Mouse (Mus musculus) mouse embryonic stem cell (cell line): Measurements from ENCODE around the gene 1700013F07Rik.
"Not testable (repeated sequence)": the region's sequence is repeated elsewhere in the genome, so short reads cannot be mapped to it uniquely, and the experiment has no call there.

ENCODE experiments used
- in situ Hi-C, 2 experiments: fragments of 300-500 bp; cut with MboI; formaldehyde crosslinking; loops; 1 replicate in 1 of 2; 3 replicates in 1 of 2; pipeline ENCODE4 v1.14.3; 2019 to 2020; ENCODE audit warnings: low sequenced_read_pairs in 2 of 2, low pct_unique_long_range_greater_than_20kb in 1 of 2, mixed read lengths in 1 of 2; ENCODE audit not compliant: unreplicated experiment in 1 of 2

1700013F07Rik gene

GRCm38 (mm10) chr3:108536517-108537260, 2.7 kb downstream of the 1700013F07Rik start, which contains the start of gene 5330417C22Rik:
TSS of gene 5330417C22Rik (minus strand) at chr3:108536536.
- in situ Hi-C loops, result no loop called here

- in situ Hi-C loops, result no loop called here
Measured at GRCm38 (mm10) chr3:108537303-108537702, 3.4 kb downstream of the 1700013F07Rik start.

GRCm38 (mm10) chr3:108542299-108542698, 8.3 kb downstream of the 1700013F07Rik start:
- in situ Hi-C loops, result no loop called here

GRCm38 (mm10) chr3:108554111-108554561, 20.2 kb downstream of the 1700013F07Rik start:
- in situ Hi-C loops, result no loop called here

- in situ Hi-C loops, result no loop called here
Measured at GRCm38 (mm10) chr3:108554587-108555312, 20.8 kb downstream of the 1700013F07Rik start.

GRCm38 (mm10) chr3:108557888-108558287, 23.9 kb downstream of the 1700013F07Rik start:
- in situ Hi-C loops, result no loop called here

GRCm38 (mm10) chr3:108562133-108562730, 28.3 kb downstream of the 1700013F07Rik start, which contains the start of gene Tmem167b:
TSS of gene Tmem167b (minus strand) at chr3:108562466.
- in situ Hi-C loops, result no loop called here

- in situ Hi-C loops, result no loop called here
Measured at GRCm38 (mm10) chr3:108562777-108563271, 28.9 kb downstream of the 1700013F07Rik start.

GRCm38 (mm10) chr3:108563309-108563708, 29.4 kb downstream of the 1700013F07Rik start:
- in situ Hi-C loops, result no loop called here

- in situ Hi-C loops, result no loop called here
Measured at GRCm38 (mm10) chr3:108567990-108568877, 34.3 kb downstream of the 1700013F07Rik start.

- in situ Hi-C loops, result not testable (repeated sequence)
Measured at GRCm38 (mm10) chr3:108569636-108570035, 35.7 kb downstream of the 1700013F07Rik start.

- in situ Hi-C loops, result no loop called here
Measured at GRCm38 (mm10) chr3:108570813-108571212, 36.9 kb downstream of the 1700013F07Rik start.

GRCm38 (mm10) chr3:108571443-108572294, 37.7 kb downstream of the 1700013F07Rik start, which contains the start of gene Taf13:
TSS of gene Taf13 (plus strand) at chr3:108571698.
- in situ Hi-C loops, result no loop called here

GRCm38 (mm10) chr3:108572309-108573010, 38.5 kb downstream of the 1700013F07Rik start:
- in situ Hi-C loops, result no loop called here

GRCm38 (mm10) chr3:108574018-108574417, 40.1 kb downstream of the 1700013F07Rik start:
- in situ Hi-C loops, result no loop called here

GRCm38 (mm10) chr3:108584580-108584979, 50.6 kb downstream of the 1700013F07Rik start:
- in situ Hi-C loops, result no loop called here

- in situ Hi-C loops, result no loop called here
Measured at GRCm38 (mm10) chr3:108588446-108588845, 54.5 kb downstream of the 1700013F07Rik start.
